Mouse (Mus musculus) intestine, embryonic 15.5 days (tissue): ENCODE data around the gene Nkain2. TPM values are rescaled to one million over a fixed set of nuclear protein-coding genes. Genes with fewer than 3 reads are reported as not detected.
"Not testable (repeated sequence)": the region's sequence is repeated elsewhere in the genome, so short reads cannot be mapped to it uniquely, and the experiment has no call there.

ENCODE experiments used
- ATAC-seq: fragments of 200-750 bp; cut with Nextera tagmentation; 2 replicates; pipeline ENCODE4 v1.8.0; 2017; ENCODE audit warnings: moderate TSS enrichment, moderate library complexity
- H3K27ac ChIP-seq: fragments of 300-500 bp; sonication (generic); 2 replicates; pipeline ENCODE4 v1.5.1; 2015; ENCODE audit warnings: mild to moderate bottlenecking, inconsistent platforms
- H3K27me3 ChIP-seq: fragments of 300-500 bp; sonication (generic); replicated peaks from 2 replicates; pipeline ENCODE4 v1.6.1; 2015; ENCODE audit warnings: inconsistent platforms
- H3K36me3 ChIP-seq: fragments of 300-500 bp; sonication (generic); 2 replicates; pipeline ENCODE4 v1.6.1; 2015; ENCODE audit warnings: inconsistent platforms
- H3K4me1 ChIP-seq: fragments of 300-500 bp; sonication (generic); replicated peaks from 2 replicates; pipeline ENCODE4 v1.6.1; 2015; ENCODE audit warnings: inconsistent platforms
- H3K4me2 ChIP-seq: fragments of 300-500 bp; sonication (generic); replicated peaks from 2 replicates; pipeline ENCODE4 v1.6.1; 2015; ENCODE audit warnings: mild to moderate bottlenecking, inconsistent platforms
- H3K4me3 ChIP-seq: fragments of 300-500 bp; sonication (generic); replicated peaks from 2 replicates; pipeline ENCODE4 v1.5.1; 2015; ENCODE audit warnings: inconsistent platforms
- H3K9ac ChIP-seq: fragments of 300-500 bp; sonication (generic); 2 replicates; pipeline ENCODE4 v1.6.1; 2015; ENCODE audit warnings: inconsistent platforms
- H3K9me3 ChIP-seq: fragments of 300-500 bp; sonication (generic); 2 replicates; pipeline ENCODE4 v1.6.1; 2016; ENCODE audit warnings: inconsistent platforms
- WGBS: fragments of 180-500 bp; shearing (Covaris S2); methylation state at CpG from one replicate; pipeline ENCODE4 v1.1.7; 2015; 5-methylcytosine and 5-hydroxymethylcytosine counted together
- polyA plus RNA-seq: library from polyadenylated mRNA; unstranded; fragments of >200 nt; fragmentation: Nextera tagmentation; extraction: Ambion mirVana; gene quantifications from 2 replicates; pipeline ENCODE4 v1.2.1, GENCODE M21; 2015

Nkain2 gene
- polyA plus RNA-seq, 1 experiment from 2014 or later, result 1.1 TPM

DNA sequence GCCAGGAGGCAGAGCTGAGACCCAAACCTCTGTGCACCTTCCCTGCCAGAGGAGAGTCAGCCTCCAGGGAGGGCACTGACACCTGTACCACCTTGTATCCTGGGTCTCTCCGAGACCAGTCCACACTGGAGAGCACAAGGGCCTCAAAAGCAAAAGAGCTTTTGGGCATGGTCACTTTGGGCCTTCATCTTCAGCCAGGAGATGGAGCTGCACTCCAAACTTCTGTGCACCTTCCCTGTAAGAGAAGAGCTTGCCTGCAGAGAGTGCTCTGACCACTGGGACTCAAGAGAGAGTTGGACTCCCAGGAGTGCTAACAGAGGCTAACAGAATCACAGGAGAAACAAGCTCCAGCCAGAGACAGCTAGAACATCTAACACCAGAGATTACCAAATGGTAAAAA, 183.7 kb downstream of the Nkain2 start:
- not testable (repeated sequence) for H3K27ac ChIP-seq, H3K9ac ChIP-seq, H3K4me2 ChIP-seq, H3K4me3 ChIP-seq, H3K27me3 ChIP-seq, H3K36me3 ChIP-seq, H3K4me1 ChIP-seq, ATAC-seq, H3K9me3 ChIP-seq
- WGBS, result 64% methylated on average over 1 of the region's 1 CpGs

DNA sequence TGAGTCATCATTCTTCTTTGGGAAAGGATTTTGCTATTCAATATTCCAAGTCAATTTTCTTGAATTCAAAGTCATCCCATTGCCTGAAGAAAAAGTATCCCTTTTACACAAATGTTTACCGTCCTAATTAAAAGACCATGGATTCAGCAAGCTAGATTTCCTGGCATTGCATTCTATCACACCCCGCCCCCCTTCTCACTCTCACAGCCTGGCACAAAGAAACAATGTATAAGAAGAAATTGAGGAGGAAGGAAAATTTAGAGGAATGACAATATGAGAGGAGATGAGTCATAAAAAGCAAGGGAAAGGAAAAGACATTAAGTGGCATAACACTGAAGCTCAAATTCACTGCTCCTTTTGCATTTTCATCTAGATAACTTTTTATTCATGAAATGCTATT, 193.6 kb downstream of the Nkain2 start:
- Histone ChIP-seq H3K4me1 (no peaks in the 10 kb centered on the region), H3K9ac (no peak overlapping the region), H3K36me3 (no peaks in the 10 kb centered on the region), H3K27ac (no peak overlapping the region), H3K27me3 (no peaks in the 10 kb centered on the region), H3K4me3 (no peak overlapping the region), H3K4me2 (no peak overlapping the region), H3K9me3 (no peaks in the 10 kb centered on the region)
- ATAC-seq, result no peak
- WGBS, result 88% methylated on average over 2 of the region's 2 CpGs

DNA sequence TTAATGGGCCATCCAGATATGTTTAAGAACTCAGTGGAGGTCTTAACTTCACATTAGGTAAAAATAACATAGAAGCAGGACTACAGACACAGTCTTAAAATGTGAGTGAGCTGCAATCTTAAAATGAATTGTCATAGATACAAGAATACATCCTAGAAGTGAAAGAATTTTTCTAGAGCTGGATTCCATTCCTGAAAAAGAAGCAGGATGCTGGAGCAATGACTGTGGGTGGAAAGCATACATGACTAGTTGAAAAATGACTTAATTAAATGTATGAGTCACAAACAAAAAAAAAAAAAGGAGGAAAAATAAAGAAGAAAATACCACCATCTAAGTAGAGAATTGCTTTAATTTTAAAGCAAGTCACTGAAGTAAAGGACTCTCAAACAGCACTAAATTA, 205.7 kb downstream of the Nkain2 start:
- H3K4me1 ChIP-seq, result no peaks in the 10 kb centered on the region
- H3K36me3 ChIP-seq, result no peaks in the 10 kb centered on the region
- no peak for ATAC-seq
- no peak overlapping the region for H3K4me3 ChIP-seq
- no peaks in the 10 kb centered on the region for H3K27me3 ChIP-seq
- no peak overlapping the region for H3K4me2 ChIP-seq
- H3K27ac ChIP-seq, result no peak overlapping the region
- H3K9me3 ChIP-seq, result no peaks in the 10 kb centered on the region
- no peak overlapping the region for H3K9ac ChIP-seq

DNA sequence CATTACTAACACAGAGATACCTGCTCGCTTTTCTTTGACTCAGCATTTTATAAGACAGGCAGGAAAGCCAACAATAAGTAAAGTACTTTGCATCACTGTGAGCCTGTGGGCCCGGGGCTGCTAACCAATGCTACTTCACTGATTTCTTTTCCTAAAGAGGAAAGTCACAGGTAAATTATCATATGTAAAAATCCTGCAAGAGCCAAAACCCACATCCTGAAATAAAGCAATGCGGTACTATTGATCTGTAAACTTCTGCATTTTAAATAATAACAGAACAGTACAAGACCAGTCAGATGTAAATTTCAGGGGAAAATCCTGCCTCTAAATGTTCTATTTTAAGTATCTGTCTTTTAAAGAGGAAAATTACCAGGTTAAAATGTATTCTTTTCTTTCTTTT, 250.0 kb downstream of the Nkain2 start:
- no peak overlapping the region for H3K27ac ChIP-seq
- H3K9me3 ChIP-seq, result no peaks in the 10 kb centered on the region
- WGBS, result 71% methylated on average over 3 of the region's 3 CpGs
- H3K4me2 ChIP-seq, result no peak overlapping the region
- no peaks in the 10 kb centered on the region for H3K27me3 ChIP-seq
- ATAC-seq, result no peak
- H3K4me3 ChIP-seq, result no peak overlapping the region
- H3K4me1 ChIP-seq, result no peaks in the 10 kb centered on the region
- no peaks in the 10 kb centered on the region for H3K36me3 ChIP-seq
- H3K9ac ChIP-seq, result no peak overlapping the region

DNA sequence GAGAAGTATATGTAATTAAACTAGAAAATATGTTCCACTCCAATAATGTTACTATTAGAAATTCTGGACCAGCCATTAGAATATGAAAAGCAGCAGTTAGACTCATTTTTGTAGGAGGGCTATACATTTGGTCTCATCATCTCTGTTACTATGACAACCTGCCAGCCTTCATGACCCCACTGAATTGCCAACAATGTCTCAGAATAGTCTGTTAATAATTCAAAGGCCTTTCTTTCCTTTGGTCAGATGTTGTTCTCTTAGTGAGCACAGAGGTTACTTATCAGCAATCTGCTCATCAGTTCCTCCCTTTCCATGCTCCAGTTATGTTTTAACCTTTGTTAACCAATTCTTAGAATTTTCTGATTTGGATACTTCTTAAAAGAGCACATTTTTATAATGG, 251.1 kb downstream of the Nkain2 start:
- Histone ChIP-seq H3K27me3 (no peaks in the 10 kb centered on the region), H3K9me3 (no peaks in the 10 kb centered on the region), H3K36me3 (no peaks in the 10 kb centered on the region), H3K4me1 (no peaks in the 10 kb centered on the region), H3K4me2 (no peak overlapping the region), H3K4me3 (no peak overlapping the region), H3K27ac (no peak overlapping the region), H3K9ac (no peak overlapping the region)
- ATAC-seq, result no peak

DNA sequence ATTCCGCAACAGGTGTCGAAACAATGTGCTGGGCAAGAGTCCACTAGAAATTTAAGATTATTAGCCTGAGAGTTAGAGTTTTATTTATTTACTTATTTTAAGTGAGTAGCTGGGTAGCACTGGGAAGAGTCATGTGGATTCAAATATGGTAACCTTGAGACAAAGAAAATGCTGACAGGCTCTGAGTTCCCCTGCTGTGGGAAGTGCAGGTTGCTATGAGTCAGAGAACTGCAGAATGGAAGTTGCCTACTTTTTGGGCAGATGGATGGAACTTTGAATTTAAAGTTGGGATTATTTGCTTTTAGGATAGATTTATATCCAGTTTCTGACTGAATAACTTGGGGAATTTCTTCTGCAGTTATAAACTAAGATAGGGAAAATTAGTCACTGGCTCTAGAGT, 259.2 kb downstream of the Nkain2 start:
- ATAC-seq, result no peak

DNA sequence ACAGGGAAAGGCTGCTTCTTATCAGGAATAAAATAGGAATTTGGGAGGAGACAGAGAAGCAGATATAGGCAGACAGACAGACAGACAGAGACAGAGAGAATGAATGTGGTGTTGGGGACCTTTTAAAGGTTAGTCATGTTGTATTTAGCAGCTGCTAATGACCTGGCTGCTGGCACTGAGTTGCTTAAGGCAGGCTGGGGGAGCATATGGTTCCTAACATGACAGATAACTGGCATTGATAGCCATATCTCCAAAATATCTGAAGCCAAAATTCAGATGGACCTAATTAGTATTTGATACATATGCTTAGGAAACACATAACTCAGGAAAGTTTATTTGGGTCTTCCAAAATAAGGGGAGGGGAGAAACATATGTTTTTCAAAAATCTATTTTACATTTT, 285.8 kb downstream of the Nkain2 start:
- Histone ChIP-seq H3K36me3 (no peaks in the 10 kb centered on the region), H3K4me1 (no peaks in the 10 kb centered on the region), H3K4me2 (no peak overlapping the region), H3K27ac (no peak overlapping the region), H3K9ac (no peak overlapping the region), H3K4me3 (no peak overlapping the region), H3K9me3 (no peaks in the 10 kb centered on the region), H3K27me3 (no peaks in the 10 kb centered on the region)
- ATAC-seq, result no peak

More for the DNA sequence above, 259.2 kb downstream of the Nkain2 start:
- Histone ChIP-seq H3K9ac (no peak overlapping the region), H3K4me1 (no peaks in the 10 kb centered on the region), H3K27me3 (no peaks in the 10 kb centered on the region), H3K4me3 (no peak overlapping the region), H3K4me2 (no peak overlapping the region), H3K9me3 (no peaks in the 10 kb centered on the region), H3K36me3 (no peaks in the 10 kb centered on the region), H3K27ac (no peak overlapping the region)
- WGBS, result 97% methylated on average over 2 of the region's 2 CpGs

DNA sequence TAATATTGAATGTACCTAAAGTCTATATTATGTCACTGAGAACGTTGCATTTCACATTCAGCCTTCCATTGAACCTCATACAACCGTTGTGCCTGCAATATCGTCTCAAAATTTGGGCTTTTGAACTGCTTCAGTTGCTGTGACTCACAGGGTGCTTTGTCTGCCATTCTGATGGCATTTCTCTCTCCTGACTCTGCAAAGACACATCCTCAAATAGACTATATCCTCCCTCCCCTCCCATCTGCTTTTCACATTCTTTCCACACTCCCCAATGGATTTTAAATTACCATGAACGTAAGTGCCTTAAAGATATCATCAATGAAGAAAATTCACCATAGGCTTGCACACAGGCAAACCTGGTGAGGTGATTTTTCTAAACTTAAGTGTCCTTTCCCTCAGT, 287.5 kb downstream of the Nkain2 start:
- WGBS, result 80% methylated on average over 4 of the region's 4 CpGs
- H3K4me1 ChIP-seq, result no peaks in the 10 kb centered on the region

DNA sequence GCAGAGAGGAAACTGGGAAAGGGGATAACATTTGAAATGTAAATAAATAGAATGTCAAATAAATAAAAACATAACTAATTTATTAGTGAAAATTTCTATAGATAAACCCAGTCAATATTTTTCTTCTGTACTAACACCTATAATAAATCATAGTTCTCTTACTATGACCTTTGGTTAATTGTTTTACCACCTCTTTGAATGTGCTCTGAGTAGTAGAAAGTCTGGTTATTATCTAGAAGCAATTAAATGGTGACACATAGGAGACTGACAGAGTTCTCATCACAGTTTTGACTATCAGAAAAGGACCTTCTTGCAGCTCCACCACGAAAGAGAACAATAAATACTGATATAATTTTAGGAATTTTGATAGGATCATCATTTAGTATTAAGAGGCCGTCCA, 295.3 kb downstream of the Nkain2 start:
- no peaks in the 10 kb centered on the region for H3K36me3 ChIP-seq
- H3K27me3 ChIP-seq, result no peaks in the 10 kb centered on the region
- no peaks in the 10 kb centered on the region for H3K9me3 ChIP-seq
- H3K4me2 ChIP-seq, result no peak overlapping the region
- H3K9ac ChIP-seq, result no peak overlapping the region
- ATAC-seq, result peak; percentile 68; the same call in 1 of the 2 replicates
- no peak overlapping the region for H3K4me3 ChIP-seq
- no peak overlapping the region for H3K27ac ChIP-seq
- H3K4me1 ChIP-seq, result no peaks in the 10 kb centered on the region
- 53% methylated on average over 2 of the region's 2 CpGs for WGBS

More for the DNA sequence above, 287.5 kb downstream of the Nkain2 start:
- H3K9ac ChIP-seq, result no peak overlapping the region
- no peak overlapping the region for H3K4me3 ChIP-seq
- no peaks in the 10 kb centered on the region for H3K9me3 ChIP-seq
- no peak overlapping the region for H3K4me2 ChIP-seq
- H3K36me3 ChIP-seq, result no peaks in the 10 kb centered on the region
- no peak for ATAC-seq
- no peaks in the 10 kb centered on the region for H3K27me3 ChIP-seq
- no peak overlapping the region for H3K27ac ChIP-seq

DNA sequence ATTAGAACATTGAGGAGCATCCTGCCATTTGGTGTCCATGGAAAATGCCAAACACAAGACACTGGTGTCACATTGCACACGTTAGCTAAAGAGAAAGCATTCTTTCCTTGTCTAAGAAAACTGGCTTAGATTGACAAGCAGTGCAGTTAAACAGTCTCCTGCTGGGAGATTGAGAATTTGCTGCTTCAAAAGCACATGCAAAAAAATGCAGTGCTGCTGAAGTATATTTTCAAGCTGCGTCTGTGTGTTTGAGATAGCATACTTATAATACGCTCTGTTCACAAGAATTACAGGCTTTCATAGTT, 313.0 kb downstream of the Nkain2 start:
- no peak overlapping the region for H3K27ac ChIP-seq

DNA sequence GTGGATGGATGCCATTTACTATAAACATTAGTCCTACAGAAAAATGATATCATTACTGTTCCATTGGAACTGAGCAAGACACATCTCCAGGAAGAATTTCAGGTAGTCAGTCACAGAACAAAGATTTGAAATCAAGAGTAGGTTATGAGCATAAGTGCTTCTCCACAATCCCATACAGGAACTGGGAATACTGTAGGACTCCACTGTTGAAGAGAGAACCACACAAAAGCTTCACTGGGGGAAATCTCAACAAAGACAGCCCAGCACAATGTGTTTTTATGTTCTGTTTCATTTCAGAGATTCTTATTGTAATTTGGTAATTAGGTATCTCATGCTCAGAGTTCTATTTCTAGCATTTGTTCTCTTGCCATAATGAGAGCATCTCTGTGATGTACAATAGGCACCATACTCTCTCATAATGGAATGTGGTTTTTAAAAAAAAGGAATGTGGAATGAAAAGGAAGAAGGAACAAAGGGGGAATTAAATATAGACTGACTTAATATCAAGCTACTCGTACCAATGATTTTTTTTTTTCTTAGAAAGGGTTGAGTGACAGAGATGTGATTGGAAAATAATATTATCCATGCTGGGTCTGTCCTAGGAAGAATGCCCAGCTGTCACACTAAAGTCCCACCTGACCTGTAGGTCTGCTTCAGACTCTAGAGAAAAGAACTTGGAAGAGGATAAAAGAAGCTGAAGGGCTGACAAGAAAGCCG, 313.5 kb downstream of the Nkain2 start:
- Histone ChIP-seq H3K9me3 (no peaks in the 10 kb centered on the region), H3K36me3 (no peaks in the 10 kb centered on the region), H3K4me2 (no peak overlapping the region), H3K4me1 (no peaks in the 10 kb centered on the region), H3K27ac (no peak overlapping the region), H3K4me3 (no peak overlapping the region), H3K9ac (no peak overlapping the region), H3K27me3 (no peaks in the 10 kb centered on the region)
- no peak for ATAC-seq
- WGBS, result 83% methylated on average over 2 of the region's 2 CpGs

More for the DNA sequence above, 313.0 kb downstream of the Nkain2 start:
- Histone ChIP-seq H3K9me3 (no peaks in the 10 kb centered on the region), H3K4me2 (no peak overlapping the region), H3K27me3 (no peaks in the 10 kb centered on the region), H3K36me3 (no peaks in the 10 kb centered on the region), H3K4me3 (no peak overlapping the region), H3K9ac (no peak overlapping the region), H3K4me1 (no peaks in the 10 kb centered on the region)
- 69% methylated on average over 3 of the region's 3 CpGs for WGBS
- ATAC-seq, result no peak

DNA sequence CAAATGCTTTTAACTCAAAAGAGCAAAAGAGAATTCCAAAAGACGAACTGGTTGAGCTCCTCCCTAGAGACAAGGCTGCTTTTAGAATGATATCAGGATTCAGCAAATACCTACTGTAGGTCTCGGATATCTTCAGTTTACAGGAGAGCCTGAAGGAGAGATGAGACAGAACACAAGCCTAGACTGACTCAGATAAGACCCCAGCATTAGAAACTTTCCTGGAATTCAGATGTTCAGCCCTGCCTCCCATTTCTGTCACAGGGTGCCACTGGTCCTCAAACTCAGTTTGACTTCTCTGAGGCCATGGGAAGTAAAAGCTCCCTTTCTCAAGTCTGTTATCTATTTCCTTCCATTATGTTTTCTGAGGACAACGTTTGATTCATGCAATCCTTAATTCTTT, 332.6 kb downstream of the Nkain2 start:
- Histone ChIP-seq H3K9me3 (no peaks in the 10 kb centered on the region), H3K4me3 (no peak overlapping the region)
- WGBS, result 73% methylated on average over 3 of the region's 3 CpGs

DNA sequence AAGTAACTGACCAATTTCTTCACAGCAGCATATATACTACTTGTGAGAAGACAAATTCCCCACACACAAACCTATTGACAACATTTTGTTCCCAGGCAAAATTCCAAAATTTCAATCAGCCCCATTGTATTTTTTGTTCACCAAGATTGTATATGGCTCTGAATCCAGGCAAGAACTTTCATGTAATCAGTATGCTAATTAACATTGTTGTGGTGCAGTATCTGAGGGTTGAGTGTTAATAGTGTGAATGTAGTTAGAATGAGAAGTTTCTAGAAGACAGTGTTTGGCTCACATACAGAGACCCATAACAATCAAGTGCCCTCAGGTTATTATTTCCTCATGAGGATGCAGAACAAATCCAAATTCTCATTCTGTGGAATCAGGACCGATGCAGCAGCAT, 354.2 kb downstream of the Nkain2 start:
- no peaks in the 10 kb centered on the region for H3K36me3 ChIP-seq
- no peaks in the 10 kb centered on the region for H3K9me3 ChIP-seq

More for the DNA sequence above, 332.6 kb downstream of the Nkain2 start:
- Histone ChIP-seq H3K27me3 (no peaks in the 10 kb centered on the region), H3K36me3 (no peaks in the 10 kb centered on the region), H3K4me1 (no peaks in the 10 kb centered on the region), H3K9ac (no peak overlapping the region), H3K27ac (no peak overlapping the region), H3K4me2 (no peak overlapping the region)
- no peak for ATAC-seq

More for the DNA sequence above, 354.2 kb downstream of the Nkain2 start:
- no peak for ATAC-seq
- WGBS, result 85% methylated on average over 1 of the region's 1 CpGs
- H3K9ac ChIP-seq, result no peak overlapping the region
- no peak overlapping the region for H3K27ac ChIP-seq
- H3K4me1 ChIP-seq, result no peaks in the 10 kb centered on the region
- H3K4me2 ChIP-seq, result no peak overlapping the region
- no peak overlapping the region for H3K4me3 ChIP-seq
- no peaks in the 10 kb centered on the region for H3K27me3 ChIP-seq
